Mouse (Mus musculus) embryonic facial prominence, embryonic 10.5 days (tissue): ENCODE measurements around the gene Il17rd. TPM values are rescaled to one million over a fixed set of nuclear protein-coding genes. Genes with fewer than 3 reads are reported as not detected.

ENCODE experiments used
- DNase-seq: peaks from one replicate; pipeline ENCODE4 v3.0.0-alpha.2; 2017; ENCODE audit warnings: low spot score
- H3K27ac ChIP-seq: fragments of 300-500 bp; sonication (generic); replicated peaks from 2 replicates; pipeline ENCODE4 v1.5.1; 2016; ENCODE audit warnings: mild to moderate bottlenecking
- H3K27me3 ChIP-seq: fragments of 300-500 bp; sonication (generic); replicated peaks from 2 replicates; pipeline ENCODE4 v1.6.1; 2016; ENCODE audit warnings: low read depth, mild to moderate bottlenecking; ENCODE audit not compliant: poor library complexity, severe bottlenecking
- H3K36me3 ChIP-seq: fragments of 300-500 bp; sonication (generic); replicated peaks from 2 replicates; pipeline ENCODE4 v1.6.1; 2016; ENCODE audit warnings: mild to moderate bottlenecking, moderate library complexity
- H3K4me1 ChIP-seq: fragments of 300-500 bp; sonication (generic); 2 replicates; pipeline ENCODE4 v1.6.1; 2016
- H3K4me3 ChIP-seq: fragments of 300-500 bp; sonication (generic); 2 replicates; pipeline ENCODE4 v1.5.1; 2016; ENCODE audit warnings: mild to moderate bottlenecking, moderate library complexity
- H3K9me3 ChIP-seq: fragments of 300-500 bp; sonication (generic); 2 replicates; pipeline ENCODE4 v1.6.1; 2016; ENCODE audit warnings: mild to moderate bottlenecking
- WGBS: fragments of 180-500 bp; shearing (Covaris S2); methylation state at CpG from one replicate; pipeline ENCODE4 v1.1.7; 2016; 5-methylcytosine and 5-hydroxymethylcytosine counted together
- polyA plus RNA-seq: library from polyadenylated mRNA; unstranded; fragments of >200 nt; fragmentation: Nextera tagmentation; extraction: Ambion mirVana; gene quantifications from 2 replicates; pipeline ENCODE4 v1.2.1, GENCODE M21; 2016

Gene Il17rd
- polyA plus RNA-seq, 1 experiment from 2014 or later, result 10.1 TPM

DNA sequence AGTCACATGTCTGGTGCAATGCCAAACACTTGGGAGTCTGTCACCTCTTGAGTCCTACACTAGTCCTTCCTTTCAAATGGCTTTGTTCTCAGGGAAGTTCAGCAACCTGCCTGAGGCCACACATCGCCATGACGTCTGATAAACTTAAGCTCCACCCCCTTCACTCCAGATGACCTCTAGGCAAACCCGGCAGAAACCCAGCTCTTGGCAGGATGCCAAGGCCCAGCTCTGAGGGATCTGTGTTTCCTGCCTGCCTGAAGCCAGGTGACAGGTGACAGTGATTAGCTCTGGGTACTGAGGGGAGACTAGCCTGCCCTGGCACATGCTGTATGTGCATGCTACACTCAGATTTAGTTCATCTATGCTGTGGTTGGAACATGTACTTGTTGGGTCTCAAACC, 33.2 kb downstream of the Il17rd start:
- peaks cover 15% of the 10 kb centered on the region for H3K36me3 ChIP-seq
- H3K4me1 ChIP-seq, result peaks cover 100% of the 10 kb centered on the region
- H3K9me3 ChIP-seq, result no peaks in the 10 kb centered on the region
- peak overlapping the region; percentile 81 for H3K27ac ChIP-seq
- DNase-seq, result peak; percentile 74
- H3K27me3 ChIP-seq, result no peaks in the 10 kb centered on the region
- no peak overlapping the region; the same call in 1 of the 2 replicates for H3K4me3 ChIP-seq
- 15% methylated on average over 3 of the region's 3 CpGs for WGBS

DNA sequence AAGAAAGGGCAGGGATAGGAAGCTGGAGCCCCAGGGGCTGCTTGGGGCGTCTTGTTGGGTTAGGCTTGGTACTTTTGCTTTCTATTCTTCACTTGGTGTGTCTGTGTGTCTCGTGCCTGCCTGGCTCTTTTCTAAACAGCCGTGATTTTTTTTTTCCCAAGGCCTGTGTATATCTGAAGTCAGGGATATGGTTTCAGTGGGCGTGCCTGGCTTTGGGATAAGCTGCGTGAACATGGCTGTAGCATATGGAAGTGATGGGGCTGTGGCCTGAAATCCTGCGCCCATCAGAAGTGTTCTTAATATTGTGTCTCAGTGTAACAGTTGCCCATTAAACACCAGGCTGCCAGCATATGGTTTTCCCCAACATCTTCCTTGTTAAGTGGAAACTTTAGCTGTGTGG, 36.3 kb downstream of the Il17rd start:
- no peaks in the 10 kb centered on the region for H3K27me3 ChIP-seq
- H3K36me3 ChIP-seq, result peaks cover 31% of the 10 kb centered on the region
- H3K9me3 ChIP-seq, result no peaks in the 10 kb centered on the region
- peak overlapping the region; percentile 60 for H3K27ac ChIP-seq
- 59% methylated on average over 6 of the region's 6 CpGs for WGBS
- no peak for DNase-seq
- no peak overlapping the region for H3K4me3 ChIP-seq
- peaks cover 74% of the 10 kb centered on the region for H3K4me1 ChIP-seq

DNA sequence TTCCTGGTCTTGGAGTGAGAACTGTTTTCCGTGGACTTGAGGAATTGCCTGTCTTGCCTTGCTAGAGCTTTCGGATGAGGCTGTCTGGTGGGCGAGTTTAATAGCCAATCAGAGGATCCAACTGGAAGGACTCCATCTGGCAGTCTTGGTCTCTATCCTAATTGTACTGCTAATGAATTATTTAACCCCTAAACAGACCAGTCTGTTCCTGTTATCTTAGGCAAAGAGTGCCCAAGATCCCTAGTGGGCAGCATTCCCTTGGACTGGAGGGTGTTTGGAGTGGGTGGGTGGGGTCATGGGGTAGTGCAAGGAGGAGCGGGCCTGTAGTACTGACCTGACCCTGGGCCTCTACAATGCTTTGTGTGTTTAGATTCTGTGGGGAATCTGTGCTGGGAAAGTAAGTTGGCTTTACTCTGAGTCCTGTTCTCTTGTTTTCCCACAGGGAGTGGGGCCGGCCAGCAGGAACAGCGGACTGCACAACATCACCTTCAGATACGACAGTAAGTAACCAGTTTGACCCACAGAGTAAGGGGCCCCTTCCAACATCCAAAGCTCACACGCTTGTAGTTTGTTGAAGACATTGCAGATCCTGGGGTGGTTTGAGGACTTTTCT, 37.3 kb downstream of the Il17rd start:
- Histone ChIP-seq H3K36me3 (peaks cover 41% of the 10 kb centered on the region), H3K4me3 (no peak overlapping the region), H3K27me3 (no peaks in the 10 kb centered on the region), H3K27ac (peak overlapping the region; percentile 49), H3K9me3 (no peaks in the 10 kb centered on the region), H3K4me1 (peaks cover 73% of the 10 kb centered on the region)
- no peak for DNase-seq
- WGBS, result 76% methylated on average over 8 of the region's 8 CpGs

DNA sequence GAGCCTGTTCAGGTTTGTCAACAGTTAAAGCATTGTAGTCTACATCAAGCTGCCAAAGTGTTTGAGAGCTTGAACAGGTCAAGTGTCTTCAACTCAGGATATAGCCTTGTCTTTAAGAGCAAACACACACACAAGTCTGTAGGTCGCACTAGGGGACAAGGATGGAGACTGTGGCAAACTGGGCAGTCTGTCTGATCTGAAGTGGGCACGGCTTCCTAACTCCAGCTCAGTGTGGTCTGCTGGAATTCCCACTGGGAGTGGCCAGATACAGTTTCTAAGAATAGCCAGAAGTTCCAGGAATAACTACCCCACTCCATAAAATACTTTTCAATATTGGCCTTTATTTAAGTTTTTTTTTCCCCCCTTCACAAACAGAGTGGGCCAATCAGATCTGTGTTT, 37.8 kb downstream of the Il17rd start:
- Histone ChIP-seq H3K4me3 (no peak overlapping the region), H3K9me3 (no peaks in the 10 kb centered on the region), H3K4me1 (peaks cover 71% of the 10 kb centered on the region), H3K27ac (peak overlapping the region; percentile 49), H3K27me3 (no peaks in the 10 kb centered on the region), H3K36me3 (peaks cover 41% of the 10 kb centered on the region)
- WGBS, result 83% methylated on average over 2 of the region's 2 CpGs
- DNase-seq, result no peak

DNA sequence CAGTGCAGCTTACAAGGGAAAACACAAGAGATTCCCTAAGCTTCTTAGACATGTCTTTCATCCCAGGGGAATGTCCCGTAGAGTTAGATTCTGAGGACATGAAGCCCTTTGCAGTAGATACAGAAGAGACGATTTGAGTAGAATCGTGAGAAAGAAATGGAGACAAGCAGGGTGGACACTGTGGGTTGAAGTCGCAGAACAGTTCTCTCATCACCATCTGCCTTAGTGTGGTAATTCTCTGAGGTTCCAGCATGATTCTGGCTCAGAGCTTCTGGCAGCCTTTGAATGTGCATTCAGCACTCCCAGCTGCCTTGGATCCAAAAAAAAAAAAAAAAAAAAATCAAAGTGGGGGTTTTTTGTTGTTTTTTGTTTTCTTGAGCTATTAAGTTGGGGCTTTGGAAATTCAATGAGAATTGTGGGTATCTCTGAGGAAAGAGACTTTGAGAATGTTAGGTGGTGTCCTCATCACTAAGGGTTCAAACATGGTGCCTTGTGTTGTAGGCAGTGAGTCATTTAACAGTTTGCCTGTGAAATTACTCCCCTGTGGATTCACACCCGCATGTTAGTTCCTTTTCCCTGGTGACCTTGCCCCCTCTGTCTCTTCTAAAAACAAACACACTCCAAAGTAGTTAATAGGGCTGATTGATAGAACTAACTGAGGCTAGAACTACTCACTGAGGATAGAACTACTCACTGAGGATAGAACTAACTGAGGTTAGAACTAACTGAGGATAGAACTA, 43.0 kb downstream of the Il17rd start:
- peaks cover 72% of the 10 kb centered on the region for H3K36me3 ChIP-seq
- no peak for DNase-seq
- H3K4me1 ChIP-seq, result peaks cover 39% of the 10 kb centered on the region
- WGBS, result 72% methylated on average over 5 of the region's 5 CpGs
- no peak overlapping the region for H3K27ac ChIP-seq
- H3K4me3 ChIP-seq, result no peak overlapping the region
- H3K27me3 ChIP-seq, result no peaks in the 10 kb centered on the region
- no peaks in the 10 kb centered on the region for H3K9me3 ChIP-seq

DNA sequence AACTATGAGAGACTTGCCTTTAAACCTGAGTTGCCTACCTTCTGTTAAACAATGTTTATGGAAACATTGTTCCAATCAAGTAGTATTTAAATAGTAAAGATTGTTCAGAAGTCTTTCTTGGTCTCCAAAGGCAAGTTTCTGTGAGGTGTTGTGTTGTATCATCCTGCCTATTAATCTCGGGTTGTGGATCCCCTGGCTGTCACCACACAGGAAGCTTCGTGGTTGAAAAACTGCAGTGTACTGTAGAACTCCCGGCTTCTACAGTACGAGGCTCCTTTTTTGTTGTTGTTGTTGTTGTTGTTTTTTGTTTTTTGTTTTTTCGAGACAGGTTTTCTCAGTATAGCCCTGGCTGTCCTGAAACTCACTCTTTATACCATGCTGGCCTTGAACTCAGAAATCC, 46.7 kb downstream of the Il17rd start:
- H3K27me3 ChIP-seq, result no peaks in the 10 kb centered on the region
- no peak overlapping the region for H3K4me3 ChIP-seq
- peaks cover 44% of the 10 kb centered on the region for H3K4me1 ChIP-seq
- no peaks in the 10 kb centered on the region for H3K9me3 ChIP-seq
- H3K27ac ChIP-seq, result no peak overlapping the region
- DNase-seq, result no peak
- peaks cover 85% of the 10 kb centered on the region for H3K36me3 ChIP-seq
- 80% methylated on average over 5 of the region's 5 CpGs for WGBS

DNA sequence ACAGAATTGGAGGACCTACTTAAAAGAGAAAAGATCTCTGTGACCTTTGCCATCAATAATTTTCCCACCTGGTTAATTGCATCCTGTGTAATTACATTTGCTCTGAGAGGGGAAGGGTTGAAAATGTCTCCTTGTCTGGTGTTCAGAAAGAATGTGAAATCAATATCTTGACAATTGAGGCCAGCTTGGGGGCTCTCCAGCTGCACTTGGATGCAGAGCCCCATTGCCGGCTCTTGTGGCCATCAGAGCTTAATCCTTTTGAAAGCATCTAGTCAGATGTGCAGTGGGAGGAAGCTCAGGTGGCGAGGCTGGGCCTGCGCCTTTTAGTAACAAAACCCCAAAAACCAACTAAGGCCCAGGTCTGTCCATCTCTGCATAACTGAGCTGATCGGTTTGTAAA, 47.3 kb downstream of the Il17rd start:
- Histone ChIP-seq H3K27ac (no peak overlapping the region; the same call in 1 of the 2 replicates), H3K4me3 (no peak overlapping the region), H3K9me3 (no peaks in the 10 kb centered on the region), H3K27me3 (no peaks in the 10 kb centered on the region), H3K36me3 (peaks cover 85% of the 10 kb centered on the region), H3K4me1 (peaks cover 39% of the 10 kb centered on the region)
- DNase-seq, result peak; percentile 59
- 41% methylated on average over 4 of the region's 4 CpGs for WGBS

DNA sequence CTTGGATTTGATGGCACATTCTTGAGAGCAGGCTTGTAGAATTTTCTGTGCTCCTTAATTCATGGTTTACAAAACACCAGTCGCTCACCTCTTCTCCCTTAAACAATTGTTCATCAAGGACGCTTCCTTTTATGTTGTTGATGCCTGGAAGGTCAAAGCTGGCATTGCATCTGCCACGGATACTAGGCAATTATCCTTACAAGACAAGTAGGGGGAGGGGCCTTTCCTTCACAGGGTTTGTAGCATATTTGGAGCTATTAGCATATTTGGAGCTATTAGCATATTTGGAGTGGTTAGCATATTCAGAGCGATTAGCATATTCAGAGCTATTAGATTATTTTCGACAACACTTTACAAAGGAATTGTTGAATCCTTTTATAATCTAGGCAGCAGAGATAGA, 55.5 kb downstream of the Il17rd start:
- no peaks in the 10 kb centered on the region for H3K27me3 ChIP-seq
- peaks cover 90% of the 10 kb centered on the region for H3K36me3 ChIP-seq
- no peak for DNase-seq
- H3K27ac ChIP-seq, result no peak overlapping the region
- H3K9me3 ChIP-seq, result no peaks in the 10 kb centered on the region
- H3K4me3 ChIP-seq, result no peak overlapping the region
- peaks cover 8% of the 10 kb centered on the region for H3K4me1 ChIP-seq
- WGBS, result 72% methylated on average over 5 of the region's 5 CpGs

DNA sequence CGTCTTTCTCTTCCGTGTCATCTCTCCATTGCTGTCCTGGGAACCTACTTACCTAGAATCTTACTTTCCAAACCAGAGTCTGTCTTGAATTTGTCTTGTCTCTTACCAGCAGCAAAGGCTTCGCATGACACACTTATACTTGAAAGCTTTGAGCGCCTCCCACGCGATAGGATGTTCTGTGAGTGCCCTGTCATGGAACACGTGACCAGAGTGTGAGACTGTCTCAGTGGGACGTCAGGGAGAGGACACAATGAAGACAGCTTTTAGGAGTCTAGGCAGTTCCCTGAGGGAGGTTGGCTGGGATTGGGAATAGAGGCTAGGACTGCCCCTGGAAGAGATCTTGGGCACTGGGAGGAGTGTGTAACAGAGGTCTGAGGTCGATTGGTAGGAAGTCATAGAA, 57.4 kb downstream of the Il17rd start:
- Histone ChIP-seq H3K9me3 (no peaks in the 10 kb centered on the region), H3K36me3 (peaks cover 91% of the 10 kb centered on the region), H3K4me3 (no peak overlapping the region), H3K27ac (0 out of 2 replicates have a peak overlapping the region, but pooled peaks have one; percentile 0), H3K27me3 (no peaks in the 10 kb centered on the region), H3K4me1 (peaks cover 8% of the 10 kb centered on the region)
- 72% methylated on average over 9 of the region's 9 CpGs for WGBS
- no peak for DNase-seq

DNA sequence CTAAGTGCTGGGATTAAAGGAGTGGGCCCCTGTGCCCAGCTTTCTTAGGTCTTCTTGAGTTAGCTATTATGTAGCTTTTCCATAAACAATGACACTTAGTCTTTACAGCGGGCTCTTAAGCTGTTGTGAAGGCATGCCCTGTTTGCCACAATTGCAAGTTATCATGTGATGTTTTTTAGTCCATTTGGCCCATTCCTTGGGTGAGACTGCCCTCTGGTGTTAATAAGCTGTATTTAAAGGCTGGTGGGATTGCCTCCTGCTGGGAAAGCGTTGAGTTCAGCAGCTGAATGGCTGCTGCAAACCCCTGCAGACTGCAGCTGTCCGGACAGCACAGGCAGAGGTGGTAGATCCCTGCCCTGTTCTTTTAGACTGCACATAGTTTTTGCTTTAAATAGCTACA, 58.0 kb downstream of the Il17rd start:
- no peaks in the 10 kb centered on the region for H3K9me3 ChIP-seq
- WGBS, result 29% methylated on average over 3 of the region's 3 CpGs
- peaks cover 95% of the 10 kb centered on the region for H3K36me3 ChIP-seq
- H3K27me3 ChIP-seq, result no peaks in the 10 kb centered on the region
- peaks cover 8% of the 10 kb centered on the region for H3K4me1 ChIP-seq
- 0 out of 2 replicates have a peak overlapping the region, but pooled peaks have one; percentile 0 for H3K27ac ChIP-seq
- DNase-seq, result peak; percentile 74
- no peak overlapping the region for H3K4me3 ChIP-seq

DNA sequence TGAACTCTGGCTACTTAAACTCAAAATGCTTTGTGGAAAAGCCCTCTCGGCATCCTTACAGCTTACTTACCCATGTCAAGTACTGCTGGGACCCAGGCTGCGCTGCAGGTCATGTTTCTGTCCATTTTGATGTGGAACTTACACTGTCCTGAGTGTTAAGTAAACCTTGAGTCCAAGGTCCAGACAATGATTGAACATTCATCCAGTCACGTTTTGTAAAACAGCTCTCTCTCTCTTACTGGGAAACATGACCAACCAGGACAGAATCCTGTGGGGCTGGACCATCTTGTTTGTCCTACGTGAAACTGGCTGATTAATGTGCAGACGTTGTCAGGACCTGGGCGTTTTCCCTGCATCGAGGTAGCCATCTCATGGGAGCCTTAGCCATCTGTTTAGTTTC, 63.0 kb downstream of the Il17rd start:
- Histone ChIP-seq H3K4me1 (peaks cover 6% of the 10 kb centered on the region; the same call in 1 of the 2 replicates), H3K27me3 (no peaks in the 10 kb centered on the region), H3K4me3 (no peak overlapping the region), H3K27ac (no peak overlapping the region), H3K9me3 (no peaks in the 10 kb centered on the region), H3K36me3 (peaks cover 95% of the 10 kb centered on the region)
- 86% methylated on average over 7 of the region's 7 CpGs for WGBS
- DNase-seq, result no peak

DNA sequence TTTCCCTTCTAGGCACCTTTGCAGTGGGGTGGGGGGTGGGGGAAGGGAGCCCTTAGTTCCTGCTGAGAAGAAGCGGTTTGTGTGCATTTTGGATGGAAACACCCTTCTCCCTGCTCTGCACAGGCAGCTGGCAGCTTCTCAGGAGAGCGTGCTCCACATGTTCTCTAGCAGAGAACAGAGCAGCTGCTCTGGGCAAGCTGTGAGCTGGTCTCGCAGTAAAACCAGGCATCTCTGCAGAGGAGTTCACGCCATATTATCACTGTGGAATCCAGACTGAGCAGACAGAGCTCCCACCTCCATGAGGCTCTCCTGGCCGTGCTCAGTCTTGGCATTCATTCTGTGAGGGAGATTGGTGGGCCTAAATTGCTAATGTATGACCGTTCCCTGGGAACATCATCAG, 64.0 kb downstream of the Il17rd start:
- WGBS, result 80% methylated on average over 6 of the region's 6 CpGs
- Histone ChIP-seq H3K9me3 (no peaks in the 10 kb centered on the region), H3K4me3 (no peak overlapping the region), H3K27ac (no peak overlapping the region), H3K27me3 (no peaks in the 10 kb centered on the region), H3K4me1 (peaks cover 6% of the 10 kb centered on the region; the same call in 1 of the 2 replicates), H3K36me3 (peaks cover 97% of the 10 kb centered on the region)
- no peak for DNase-seq
